Mouse (Mus musculus) midbrain, postnatal 0 days (tissue): ENCODE results near the gene Slc25a42. TPM values are rescaled to one million over a fixed set of nuclear protein-coding genes. Genes with fewer than 3 reads are reported as not detected.
A peak's percentile ranks its signal among the peaks of the same experiment; 100 is the strongest.

Experiments used
- ATAC-seq: fragments of 200-750 bp; cut with Nextera tagmentation; 2 replicates; pipeline ENCODE4 v1.8.0; 2017; ENCODE audit warnings: moderate number of reproducible peaks, mild to moderate bottlenecking, moderate TSS enrichment, moderate library complexity; ENCODE audit not compliant: low FRiP score
- DNase-seq: peaks from one replicate; pipeline ENCODE4 v3.0.0-alpha.2; 2015; ENCODE audit warnings: low spot score
- H3K27ac ChIP-seq: fragments of 300-500 bp; sonication (generic); 2 replicates; pipeline ENCODE4 v1.5.1; 2014; ENCODE audit warnings: low read depth, mild to moderate bottlenecking, low read length, mixed read lengths
- H3K27me3 ChIP-seq: fragments of 300-500 bp; sonication (generic); 2 replicates; pipeline ENCODE4 v1.6.1; 2014; ENCODE audit warnings: low read length, control low read depth, mixed read lengths; ENCODE audit not compliant: insufficient read depth
- H3K36me3 ChIP-seq: fragments of 300-500 bp; sonication (generic); 2 replicates; pipeline ENCODE4 v1.6.1; 2014; ENCODE audit warnings: low read length, control low read depth, mixed read lengths; ENCODE audit not compliant: insufficient read depth
- H3K4me1 ChIP-seq: fragments of 300-500 bp; sonication (generic); 2 replicates; pipeline ENCODE4 v1.6.1; 2014; ENCODE audit warnings: mild to moderate bottlenecking, control low read depth, antibody characterized with exemption, low read length, mixed read lengths; ENCODE audit not compliant: insufficient read depth
- H3K4me2 ChIP-seq: fragments of 300-500 bp; sonication (generic); 2 replicates; pipeline ENCODE4 v1.6.1; 2014; ENCODE audit warnings: low read depth, mild to moderate bottlenecking, low read length, mixed read lengths; ENCODE audit not compliant: poor library complexity, severe bottlenecking
- H3K4me3 ChIP-seq: fragments of 300-500 bp; sonication (generic); 2 replicates; pipeline ENCODE4 v1.5.1; 2014; ENCODE audit warnings: low read depth, mild to moderate bottlenecking, low read length, moderate library complexity
- H3K9ac ChIP-seq: fragments of 300-500 bp; sonication (generic); replicated peaks from 2 replicates; pipeline ENCODE4 v1.6.1; 2014; ENCODE audit warnings: mild to moderate bottlenecking, low read length, moderate library complexity, mixed read lengths; ENCODE audit not compliant: poor library complexity, severe bottlenecking
- H3K9me3 ChIP-seq: fragments of 300-500 bp; sonication (generic); 2 replicates; pipeline ENCODE4 v1.6.1; 2016; ENCODE audit warnings: low read length, control low read depth
- CTCF ChIP-seq: IDR thresholded peaks from 2 replicates; pipeline ENCODE4 v1.5.1; 2016; ENCODE audit warnings: antibody characterized with exemption, mild to moderate bottlenecking
- WGBS: fragments of 180-500 bp; shearing (Covaris S2); extraction: QIAGEN DNeasy Blood & Tissue Kit; methylation state at CpG from one replicate; pipeline ENCODE4 v1.1.7; 2014; 5-methylcytosine and 5-hydroxymethylcytosine counted together
- polyA plus RNA-seq: library from polyadenylated mRNA; unstranded; fragments of >200 nt; fragmentation: Nextera tagmentation; extraction: Ambion mirVana; gene quantifications from 2 replicates; pipeline ENCODE4 v1.2.1, GENCODE M21; 2015
- total RNA-seq: library from RNA; depleted of rRNA; stranded (reverse); fragments of >200 nt; gene quantifications from 2 replicates; pipeline ENCODE4 v1.2.3, GENCODE M21; 2014

Slc25a42 gene
- total and polyA plus RNA-seq, 2 experiments from 2014 or later: 9.3 to 15.1 TPM

DNA sequence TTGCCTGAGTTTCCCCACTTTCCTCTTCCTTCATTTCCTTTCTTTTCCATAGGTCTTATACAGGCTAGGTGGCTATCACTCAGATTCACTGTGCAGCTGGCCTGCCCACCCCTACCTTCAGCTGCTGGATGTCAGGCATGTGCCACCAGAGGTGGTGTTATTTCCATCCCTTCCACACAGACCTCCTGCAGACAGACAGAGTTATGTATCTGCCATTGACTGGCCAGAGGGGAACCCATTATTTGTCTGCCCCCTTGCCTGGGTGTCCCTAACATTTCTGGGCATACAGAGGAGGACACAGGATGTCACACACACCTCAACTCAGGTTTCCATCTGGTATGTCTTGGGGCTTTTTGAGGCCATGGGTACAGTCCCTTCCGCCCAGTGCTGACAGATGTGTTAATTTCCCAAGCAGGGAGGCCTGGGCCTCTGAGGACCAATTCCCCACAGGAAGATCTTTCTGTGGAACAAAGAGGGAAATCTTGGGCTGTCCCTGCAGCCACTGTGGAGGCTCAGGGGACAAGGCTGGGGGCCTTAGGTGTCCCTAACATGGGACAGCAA, 54.8 kb downstream of the Slc25a42 start:
- TF ChIP-seq CTCF: no peak
- Histone ChIP-seq H3K9ac (no peak overlapping the region), H3K27me3 (no peaks in the 10 kb centered on the region), H3K9me3 (no peaks in the 10 kb centered on the region), H3K36me3 (no peaks in the 10 kb centered on the region), H3K27ac (no peak overlapping the region), H3K4me1 (no peaks in the 10 kb centered on the region), H3K4me3 (no peak overlapping the region), H3K4me2 (no peak overlapping the region)
- DNase-seq (no peak), ATAC-seq (no peak)
- 100% methylated on average over 1 of the region's 1 CpGs for WGBS

DNA sequence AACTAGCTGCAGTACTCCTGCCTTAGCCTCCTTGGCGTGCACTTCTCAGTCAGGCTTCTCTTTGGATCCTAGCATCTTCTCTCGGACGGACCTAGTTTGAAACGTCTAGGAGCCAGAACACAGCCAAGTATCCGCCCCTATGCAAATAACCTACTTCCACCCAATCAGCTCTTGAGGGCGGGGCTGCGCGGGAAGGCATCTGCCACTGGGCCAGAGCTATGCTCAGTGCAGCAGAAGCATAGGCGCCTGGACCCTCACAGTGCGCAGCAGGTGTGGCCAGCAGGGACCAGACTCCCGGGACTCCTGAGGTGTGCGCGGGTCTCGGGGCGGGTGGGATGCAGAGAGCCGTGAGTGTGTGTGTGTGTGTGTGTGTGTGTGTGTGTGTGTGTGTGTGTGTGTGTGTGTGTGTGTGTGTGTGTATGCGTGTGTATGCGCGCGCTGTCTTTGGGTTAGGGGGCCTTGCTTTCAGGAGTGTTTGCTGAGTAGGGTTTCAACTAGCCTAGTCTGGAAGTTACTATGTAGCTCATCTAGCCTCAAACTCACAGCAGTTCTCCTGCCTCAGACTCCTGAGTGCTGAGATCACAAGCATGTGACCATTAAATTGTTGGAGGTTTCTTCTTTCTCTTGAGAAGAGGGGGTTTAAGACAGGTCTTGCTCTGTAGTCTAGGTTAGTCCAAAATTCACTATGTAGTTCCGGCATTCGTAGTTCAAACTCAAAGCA, 59.4 kb downstream of the Slc25a42 start:
- Histone ChIP-seq H3K9ac (no peak overlapping the region), H3K27ac (no peak overlapping the region), H3K4me2 (peak overlapping the region; percentile 43), H3K9me3 (no peaks in the 10 kb centered on the region), H3K27me3 (no peaks in the 10 kb centered on the region), H3K4me3 (no peak overlapping the region), H3K4me1 (no peaks in the 10 kb centered on the region), H3K36me3 (no peaks in the 10 kb centered on the region)
- ATAC-seq (peak; percentile 68), DNase-seq (peak; percentile 75)
- no peak for TF ChIP-seq CTCF
- WGBS: 13% methylated on average over 19 of the region's 22 CpGs

GRCm38 (mm10) chr8:70150158-70150557, 61.9 kb downstream of the Slc25a42 start:
- H3K27ac ChIP-seq: no peak overlapping the region
- no peaks in the 10 kb centered on the region for H3K27me3 ChIP-seq
- H3K4me3 ChIP-seq: no peak overlapping the region
- 18% methylated on average over 13 of the region's 13 CpGs for WGBS
- peaks cover 20% of the 10 kb centered on the region for H3K36me3 ChIP-seq
- H3K4me1 ChIP-seq: no peaks in the 10 kb centered on the region
- TF ChIP-seq CTCF: no peak
- no peaks in the 10 kb centered on the region for H3K9me3 ChIP-seq
- DNase-seq (no peak), ATAC-seq (peak; percentile 6; the same call in 1 of the 2 replicates)
- no peak overlapping the region for H3K9ac ChIP-seq
- H3K4me2 ChIP-seq: no peak overlapping the region

- Histone ChIP-seq H3K4me2 (no peak overlapping the region), H3K27ac (no peak overlapping the region), H3K36me3 (peaks cover 33% of the 10 kb centered on the region), H3K4me1 (no peaks in the 10 kb centered on the region), H3K4me3 (no peak overlapping the region), H3K27me3 (no peaks in the 10 kb centered on the region), H3K9ac (no peak overlapping the region), H3K9me3 (no peaks in the 10 kb centered on the region)
- WGBS: 89% methylated on average over 7 of the region's 7 CpGs
- TF ChIP-seq CTCF: no peak
- no peak for ATAC-seq
- no peak for DNase-seq
Observed at GRCm38 (mm10) chr8:70147678-70148607, 64.2 kb downstream of the Slc25a42 start.

DNA sequence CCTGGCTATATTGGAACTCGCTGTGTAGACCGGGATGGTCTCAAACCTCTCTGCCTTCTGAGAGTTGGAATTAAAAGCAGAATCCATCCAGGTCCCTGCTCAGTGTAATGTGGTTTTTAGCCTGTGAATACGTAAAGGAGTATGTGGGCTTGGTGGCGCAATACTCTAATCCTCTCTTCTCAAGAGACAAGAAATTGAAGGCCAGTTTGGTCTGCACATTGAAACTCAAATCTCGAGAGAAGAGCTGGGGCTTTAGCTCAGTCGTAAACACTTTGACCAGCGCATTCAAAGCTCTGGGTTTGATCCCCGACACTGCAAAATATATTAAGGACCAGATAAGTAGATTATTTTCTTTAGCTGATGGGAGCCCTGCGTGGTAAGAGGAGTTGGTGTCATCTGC, 72.1 kb downstream of the Slc25a42 start:
- H3K27ac ChIP-seq: peak overlapping the region; percentile 83
- peak overlapping the region; percentile 73 for H3K9ac ChIP-seq
- peak overlapping the region; percentile 58 for H3K4me3 ChIP-seq
- peaks cover 7% of the 10 kb centered on the region for H3K4me1 ChIP-seq
- no peaks in the 10 kb centered on the region for H3K27me3 ChIP-seq
- no peak for TF ChIP-seq CTCF
- ATAC-seq (no peak), DNase-seq (peak; percentile 4)
- peak overlapping the region; percentile 77 for H3K4me2 ChIP-seq
- peaks cover 30% of the 10 kb centered on the region for H3K36me3 ChIP-seq
- H3K9me3 ChIP-seq: no peaks in the 10 kb centered on the region
- WGBS: 8% methylated on average over 9 of the region's 9 CpGs
